Mouse (Mus musculus) layer of hippocampus, postnatal 14 days (tissue): Measurements from ENCODE around the gene Cadm1. TPM values are rescaled to one million over a fixed set of nuclear protein-coding genes. Genes with fewer than 3 reads are reported as not detected.

Experiments
- DNase-seq, 2 experiments: peaks; one replicate each; pipeline ENCODE4 v3.0.0; 2021 to 2022; ENCODE audit warnings: low spot score in 2 of 2, mixed read lengths in 1 of 2
- total RNA-seq, 2 experiments: library from RNA; stranded (reverse); gene quantifications; 2 replicates each; pipeline ENCODE4 v1.2.3; 2021

Gene Cadm1
- total RNA-seq, 2 experiments from 2014 or later = 219 to 257 TPM

- no peak for DNase-seq
These were observed 200.3 kb downstream of the Cadm1 start for GRCm38 (mm10) chr9:47730247-47730646.

- no peak for DNase-seq
These were observed 203.9 kb downstream of the Cadm1 start for GRCm38 (mm10) chr9:47733780-47734451.

- peak in 1 of 2 experiments; percentile 53 for DNase-seq
These were observed 204.9 kb downstream of the Cadm1 start for GRCm38 (mm10) chr9:47734905-47735304.

GRCm38 (mm10) chr9:47738799-47739198, 208.8 kb downstream of the Cadm1 start:
- DNase-seq = no peak

- no peak for DNase-seq
These were observed 209.3 kb downstream of the Cadm1 start for GRCm38 (mm10) chr9:47739276-47739675.

- no peak for DNase-seq
These were observed 211.8 kb downstream of the Cadm1 start for GRCm38 (mm10) chr9:47741751-47742150.

- no peak for DNase-seq
These were observed 214.9 kb downstream of the Cadm1 start for GRCm38 (mm10) chr9:47744916-47745315.

- DNase-seq = no peak
These were observed 215.7 kb downstream of the Cadm1 start for GRCm38 (mm10) chr9:47745716-47746115.

GRCm38 (mm10) chr9:47749160-47749559, 219.2 kb downstream of the Cadm1 start:
- DNase-seq = no peak

GRCm38 (mm10) chr9:47752516-47752915, 222.5 kb downstream of the Cadm1 start:
- DNase-seq = no peak

- DNase-seq = no peak
These were observed 223.2 kb downstream of the Cadm1 start for GRCm38 (mm10) chr9:47753127-47753526.

GRCm38 (mm10) chr9:47755119-47755518, 225.1 kb downstream of the Cadm1 start:
- DNase-seq = peak in 1 of 2 experiments; percentile 69

GRCm38 (mm10) chr9:47757798-47758197, 227.8 kb downstream of the Cadm1 start:
- DNase-seq = no peak

- no peak for DNase-seq
These were observed 228.3 kb downstream of the Cadm1 start for GRCm38 (mm10) chr9:47758320-47758719.

GRCm38 (mm10) chr9:47759807-47760206, 229.8 kb downstream of the Cadm1 start:
- peak in 1 of 2 experiments; percentile 41 for DNase-seq

- DNase-seq = no peak
These were observed 231.6 kb downstream of the Cadm1 start for GRCm38 (mm10) chr9:47761601-47762000.

GRCm38 (mm10) chr9:47762913-47763312, 232.9 kb downstream of the Cadm1 start:
- DNase-seq = no peak

GRCm38 (mm10) chr9:47764920-47765319, 234.9 kb downstream of the Cadm1 start:
- no peak for DNase-seq

- DNase-seq = no peak
These were observed 235.3 kb downstream of the Cadm1 start for GRCm38 (mm10) chr9:47765323-47765722.

- no peak for DNase-seq
These were observed 236.4 kb downstream of the Cadm1 start for GRCm38 (mm10) chr9:47766342-47766741.

GRCm38 (mm10) chr9:47770836-47771235, 240.9 kb downstream of the Cadm1 start:
- no peak for DNase-seq

- DNase-seq = no peak
These were observed 242.0 kb downstream of the Cadm1 start for GRCm38 (mm10) chr9:47771953-47772352.

GRCm38 (mm10) chr9:47772750-47773149, 242.8 kb downstream of the Cadm1 start:
- no peak for DNase-seq
